Mouse (Mus musculus) heart, postnatal 14 days (tissue): ENCODE data around the gene Cdkl4. TPM values are rescaled to one million over a fixed set of nuclear protein-coding genes. Genes with fewer than 3 reads are reported as not detected.
A peak's percentile ranks its signal among the peaks of the same experiment; 100 is the strongest.

Experiments
- DNase-seq, 2 experiments: peaks; one replicate each; pipeline ENCODE4 v3.0.0; 2021 to 2022
- intact Hi-C: fragments of 180-260 bp; cut with DNase I; formaldehyde crosslinking; loops from one replicate; pipeline ENCODE4 v1.15.1; 2025
- total RNA-seq, 2 experiments: library from RNA; stranded (reverse); gene quantifications; 2 replicates each; pipeline ENCODE4 v1.2.3; 2021

Gene Cdkl4
- total RNA-seq, 2 experiments from 2014 or later, result 0.14 TPM; not detected in 1

DNA sequence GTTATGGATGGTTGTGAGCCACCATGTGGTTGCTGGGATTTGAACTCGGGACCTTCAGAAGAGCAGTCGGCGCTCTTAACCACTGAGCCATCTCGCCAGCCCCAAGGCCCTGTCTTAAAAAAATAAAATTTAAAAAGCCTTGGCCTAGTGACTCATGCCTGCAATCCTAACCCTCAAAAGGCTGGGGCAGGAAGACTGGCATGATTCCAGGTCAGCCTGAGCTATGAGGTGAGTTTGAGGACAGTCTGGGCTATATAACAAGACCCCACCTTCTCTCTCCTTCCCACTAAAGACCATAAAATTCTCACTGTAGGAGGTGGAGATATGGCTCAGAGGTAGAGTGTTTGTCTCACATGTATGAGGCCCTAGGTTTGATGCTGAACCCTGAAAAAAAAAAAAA lies 85.3 kb downstream of the Cdkl4 start:
- intact Hi-C loops, result no loop called here
- no peak for DNase-seq

DNA sequence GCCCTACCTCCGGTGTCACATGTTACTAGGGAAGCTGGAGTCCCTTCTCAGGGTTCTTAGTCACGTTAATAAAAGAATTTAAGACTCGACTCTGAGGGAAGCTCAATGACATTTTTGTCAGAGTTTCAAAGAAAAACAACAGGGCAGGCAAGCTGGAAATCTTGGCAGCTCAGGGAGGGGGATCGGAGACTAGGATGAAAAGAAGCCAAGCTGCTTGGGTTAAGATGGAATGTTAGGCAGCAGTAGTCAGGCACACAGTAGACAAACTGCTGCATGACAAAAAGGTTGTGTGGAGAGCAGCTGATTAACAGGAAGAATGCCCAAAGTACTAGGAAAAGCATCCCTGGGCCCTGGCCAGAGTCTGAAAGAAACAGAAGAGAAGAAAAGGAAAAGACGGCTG lies 87.4 kb downstream of the Cdkl4 start:
- no peak for DNase-seq

DNA sequence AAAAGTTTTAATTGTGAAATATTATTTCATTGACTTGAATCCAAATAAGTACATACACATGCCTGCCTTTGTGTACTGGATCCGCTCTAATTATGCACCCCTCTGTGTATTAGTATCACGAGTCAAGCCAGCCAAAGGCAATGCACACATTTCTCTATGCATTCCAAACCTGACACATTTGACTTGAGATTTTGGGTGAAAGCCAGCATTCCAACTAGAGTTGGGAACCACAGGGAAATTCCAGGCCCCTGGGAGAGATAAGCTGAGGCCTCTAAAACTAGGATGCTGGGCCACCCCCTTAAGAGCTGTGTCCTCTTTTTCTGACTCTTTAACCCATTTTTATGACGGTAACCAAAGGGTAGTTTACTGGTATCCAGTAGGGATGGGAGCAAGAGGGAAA lies 88.7 kb downstream of the Cdkl4 start:
- intact Hi-C loops, result no loop called here
- DNase-seq, result no peak

More for the DNA sequence above, 87.4 kb downstream of the Cdkl4 start:
- intact Hi-C loops, result no loop called here

DNA sequence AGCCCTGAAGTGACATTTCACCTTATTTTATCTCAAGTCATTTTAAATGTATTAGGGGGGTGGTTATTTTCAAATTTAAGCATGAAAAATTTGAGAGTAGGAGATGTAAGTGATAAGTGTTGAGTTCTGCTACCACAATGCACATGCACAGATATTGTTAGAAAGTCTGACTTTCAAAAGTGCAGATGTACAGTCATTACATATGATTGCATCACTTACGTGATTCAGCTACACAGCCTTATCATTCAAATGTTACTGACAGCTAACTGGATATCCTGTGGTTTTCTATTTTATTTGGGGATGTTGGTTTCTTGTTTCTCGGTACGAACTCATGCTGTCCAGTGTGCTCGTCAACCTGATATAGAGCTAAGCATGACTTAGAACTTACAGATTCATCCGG lies 92.5 kb downstream of the Cdkl4 start:
- DNase-seq, result no peak
- intact Hi-C loops, result no loop called here

DNA sequence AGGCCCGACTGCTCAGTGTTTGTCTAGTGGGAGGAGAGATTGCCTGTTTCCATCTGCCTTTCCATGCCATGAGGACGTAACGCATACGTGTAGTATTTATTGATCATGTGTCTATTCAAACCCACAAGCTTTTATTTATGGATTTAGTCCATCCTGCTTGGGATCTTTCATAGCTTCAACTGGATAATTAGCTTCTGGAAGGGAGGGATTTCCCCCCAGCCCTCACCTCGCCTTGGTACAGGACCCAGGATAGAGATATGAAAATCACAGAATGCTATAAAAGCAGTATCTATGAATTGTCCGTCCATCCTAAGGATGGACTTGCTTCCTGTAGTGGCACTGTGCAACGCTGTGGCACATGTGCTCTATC lies 96.8 kb downstream of the Cdkl4 start:
- intact Hi-C loops, result no loop called here
- no peak for DNase-seq

DNA sequence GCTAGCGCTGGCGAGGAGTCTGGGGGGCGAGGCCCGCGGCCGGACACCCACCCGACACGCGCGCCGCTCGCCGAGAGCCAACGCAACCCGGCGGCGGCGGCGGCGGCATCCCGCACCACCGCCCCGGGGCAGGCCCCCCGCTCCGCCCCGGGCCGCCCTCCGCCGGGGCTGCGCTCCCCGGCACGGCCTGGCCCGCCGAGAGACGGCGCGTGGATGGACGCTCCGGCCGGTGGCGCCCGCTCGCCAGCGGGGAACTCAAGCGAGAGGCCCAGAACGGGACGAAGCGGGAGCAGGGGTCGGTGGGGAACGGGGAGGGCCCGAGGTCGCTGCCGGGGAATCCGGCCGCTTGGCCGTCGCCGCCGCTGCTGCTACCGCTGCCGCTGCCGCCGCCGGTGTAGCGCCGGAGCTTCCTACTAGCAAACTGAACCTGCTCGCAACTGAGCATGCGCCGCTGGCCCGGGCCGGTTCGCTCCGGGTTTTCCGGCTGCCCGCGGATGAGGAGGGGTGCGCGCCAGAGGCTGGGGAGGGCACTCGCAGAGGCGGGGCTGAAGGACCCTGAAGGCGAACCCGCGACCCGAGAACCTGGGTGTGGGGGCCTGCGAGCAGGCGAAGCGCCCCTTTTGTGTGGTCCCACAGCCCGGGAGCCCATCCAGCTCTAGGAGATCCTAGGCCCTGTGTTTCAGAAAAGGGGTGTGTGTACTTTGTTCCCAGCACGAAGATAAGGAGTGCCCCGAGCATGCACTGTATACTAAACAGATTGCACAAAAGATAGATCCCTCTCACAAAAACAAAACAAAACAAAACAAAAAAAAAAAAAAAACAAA lies 97.4 kb downstream of the Cdkl4 start, which contains the start of gene Sos1:
Gene Sos1 (minus strand): TSS at position 423 of the 824 bp plus-strand sequence.
- DNase-seq, result peak; percentile 97 to 98
- intact Hi-C loops, result no loop called here

DNA sequence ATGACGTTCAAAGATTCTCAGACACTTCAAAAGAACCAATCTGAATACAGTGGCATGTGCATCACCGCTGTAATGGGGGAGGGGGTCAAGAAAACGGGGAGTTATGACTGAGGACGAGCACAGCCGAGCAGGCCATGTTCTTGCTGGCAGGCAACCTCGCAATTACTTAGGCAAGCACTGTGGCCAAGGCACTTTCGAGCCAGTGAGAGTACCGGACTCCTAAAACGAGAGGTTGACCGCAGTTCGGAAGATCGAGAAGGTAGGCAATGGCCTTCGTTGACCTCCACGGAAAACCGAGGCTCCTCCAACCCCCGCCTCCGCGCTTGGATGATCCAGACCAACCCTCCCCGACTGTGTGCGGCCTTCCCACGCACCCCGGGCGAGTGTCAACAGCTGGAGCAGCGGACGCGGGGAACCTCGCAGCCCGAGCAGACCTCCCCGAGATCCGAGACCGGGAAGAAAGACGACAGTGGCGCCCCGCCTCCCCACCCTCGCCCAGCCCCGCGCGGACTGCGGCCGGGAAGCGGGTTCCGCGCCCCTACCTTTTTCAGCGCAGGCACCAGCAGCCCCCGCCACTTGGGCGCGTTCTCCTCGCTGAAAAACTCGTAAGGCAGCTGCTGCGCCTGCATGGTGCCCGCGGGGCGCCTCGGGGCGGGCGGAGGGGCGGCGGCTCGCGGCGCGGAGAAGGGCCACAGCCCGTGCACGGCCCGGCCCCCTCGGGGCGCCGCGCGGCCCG lies 98.2 kb downstream of the Cdkl4 start:
- peak; percentile 65 to 68 for DNase-seq
- intact Hi-C loops, result no loop called here

DNA sequence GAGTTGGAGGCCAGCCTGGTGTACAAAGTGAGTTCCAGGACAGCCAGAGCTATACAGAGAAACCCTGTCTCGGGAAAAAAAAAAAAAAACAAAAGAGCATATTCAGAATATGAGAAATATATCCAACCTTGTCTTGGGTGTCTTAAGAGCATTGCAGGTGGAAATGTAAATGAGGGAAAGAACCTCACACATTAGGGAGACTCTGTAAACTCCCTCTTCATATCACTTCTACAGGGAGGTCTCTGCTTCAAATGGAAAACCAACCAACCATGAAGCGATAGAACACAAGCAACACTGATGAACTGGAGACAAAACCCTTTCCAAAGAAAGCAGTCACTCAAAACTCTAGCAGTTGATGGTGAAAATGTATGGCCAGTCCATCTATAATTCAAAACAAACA lies 99.9 kb downstream of the Cdkl4 start:
- no peak for DNase-seq
- intact Hi-C loops, result no loop called here

DNA sequence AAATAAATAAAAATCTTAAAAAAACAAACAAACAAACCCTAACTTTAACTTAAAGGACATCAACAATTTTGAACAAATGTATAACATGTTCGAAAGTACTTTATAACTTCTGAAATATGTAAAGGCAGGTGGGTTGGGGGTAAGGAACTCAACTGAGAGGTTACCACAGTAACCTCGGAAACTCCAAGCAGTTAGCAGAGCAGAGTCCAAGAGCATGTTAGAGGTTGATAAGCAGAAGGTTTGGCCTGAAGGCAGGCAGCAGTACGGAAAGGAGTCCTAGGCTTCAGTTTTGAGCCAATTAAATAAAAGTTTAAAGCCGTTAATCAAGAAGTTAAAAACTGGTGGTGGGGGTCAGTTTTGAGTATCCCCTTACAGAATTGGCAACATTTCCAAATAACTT lies 101.1 kb downstream of the Cdkl4 start:
- intact Hi-C loops, result no loop called here
- DNase-seq, result no peak

Other genes starting within 250 kb of the Cdkl4 start
- gene Gm10190, start 204.3 kb downstream of the Cdkl4 start, total RNA-seq, result not detected
- gene Sos1, start 97.4 kb downstream of the Cdkl4 start, total RNA-seq, result 10 to 100 TPM; 14.1 to 15.6 TPM
- gene Map4k3, start 150.7 kb upstream of the Cdkl4 start, total RNA-seq, result 10 to 100 TPM; 30.0 to 34.6 TPM